Mouse (Mus musculus) limb, embryonic 12.5 days (tissue): Measurements from ENCODE around the gene Qrich2. TPM values are rescaled to one million over a fixed set of nuclear protein-coding genes. Genes with fewer than 3 reads are reported as not detected.

Experiments
- ATAC-seq: fragments of 200-750 bp; cut with Nextera tagmentation; 2 replicates; pipeline ENCODE4 v1.8.0; 2017; ENCODE audit warnings: low read depth, moderate TSS enrichment; ENCODE audit not compliant: insufficient number of reproducible peaks, insufficient read depth, low FRiP score, low TSS enrichment
- H3K27ac ChIP-seq: fragments of 300-500 bp; sonication (generic); 2 replicates; pipeline ENCODE4 v1.5.1; 2016; ENCODE audit warnings: mild to moderate bottlenecking, moderate library complexity
- H3K27me3 ChIP-seq: fragments of 300-500 bp; sonication (generic); 2 replicates; pipeline ENCODE4 v1.6.1; 2016; ENCODE audit warnings: mild to moderate bottlenecking, moderate library complexity
- H3K36me3 ChIP-seq: fragments of 300-500 bp; sonication (generic); 2 replicates; pipeline ENCODE4 v1.6.1; 2016; ENCODE audit warnings: mild to moderate bottlenecking, moderate library complexity
- H3K4me1 ChIP-seq: fragments of 300-500 bp; sonication (generic); replicated peaks from 2 replicates; pipeline ENCODE4 v1.6.1; 2016
- H3K4me2 ChIP-seq: fragments of 300-500 bp; sonication (generic); 2 replicates; pipeline ENCODE4 v1.6.1; 2016; ENCODE audit warnings: mild to moderate bottlenecking, moderate library complexity
- H3K4me3 ChIP-seq: fragments of 300-500 bp; sonication (generic); replicated peaks from 2 replicates; pipeline ENCODE4 v1.5.1; 2016; ENCODE audit warnings: mild to moderate bottlenecking
- H3K9ac ChIP-seq: fragments of 300-500 bp; sonication (generic); replicated peaks from 2 replicates; pipeline ENCODE4 v1.6.1; 2016; ENCODE audit warnings: mild to moderate bottlenecking, moderate library complexity
- H3K9me3 ChIP-seq: fragments of 300-500 bp; sonication (generic); 2 replicates; pipeline ENCODE4 v1.6.1; 2016; ENCODE audit warnings: mild to moderate bottlenecking, moderate library complexity
- WGBS: fragments of 180-500 bp; shearing (Covaris S2); methylation state at CpG from one replicate; pipeline ENCODE4 v1.1.7; 2016; 5-methylcytosine and 5-hydroxymethylcytosine counted together
- polyA plus RNA-seq: library from polyadenylated mRNA; unstranded; fragments of >200 nt; fragmentation: Nextera tagmentation; extraction: Ambion mirVana; gene quantifications from 2 replicates; pipeline ENCODE4 v1.2.1, GENCODE M21; 2016

Gene Qrich2
- polyA plus RNA-seq, 1 experiment from 2014 or later: 0.35 TPM

- Histone ChIP-seq H3K27me3 (no peaks in the 10 kb centered on the region), H3K9ac (no peak overlapping the region), H3K27ac (no peak overlapping the region), H3K4me3 (no peak overlapping the region), H3K9me3 (no peaks in the 10 kb centered on the region), H3K4me2 (no peak overlapping the region), H3K36me3 (peaks cover 28% of the 10 kb centered on the region), H3K4me1 (peaks cover 5% of the 10 kb centered on the region; the same call in 1 of the 2 replicates)
- no peak for ATAC-seq
- 96% methylated on average over 16 of the region's 16 CpGs for WGBS
Observed at GRCm38 (mm10) chr11:116406231-116406728, 59.8 kb downstream of the Qrich2 start.

DNA sequence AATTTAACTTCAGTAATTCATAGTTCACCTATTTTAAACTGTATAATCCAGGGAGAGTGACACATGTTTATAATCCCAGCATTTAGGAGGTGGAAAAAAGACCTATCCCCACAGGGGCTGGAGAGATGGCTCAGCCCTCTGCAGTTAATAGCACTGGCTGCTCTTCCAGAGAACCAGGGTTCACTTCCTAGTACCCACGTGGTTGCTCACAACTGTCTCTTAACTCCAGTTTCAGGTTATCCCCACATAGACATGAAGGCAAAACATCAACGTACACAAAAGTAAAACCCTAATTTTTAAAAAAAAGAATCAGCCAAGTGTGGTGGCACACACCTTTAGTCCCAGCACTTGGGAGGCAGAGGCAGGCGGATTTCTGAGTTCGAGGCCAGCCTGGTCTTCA is 60.4 kb downstream of the Qrich2 start:
- Histone ChIP-seq H3K9me3 (no peaks in the 10 kb centered on the region), H3K4me1 (0 out of 2 replicates have a peak, but pooled peaks cover 1% of the 10 kb centered on the region), H3K4me2 (no peak overlapping the region), H3K27me3 (no peaks in the 10 kb centered on the region), H3K36me3 (peaks cover 28% of the 10 kb centered on the region), H3K27ac (no peak overlapping the region), H3K4me3 (no peak overlapping the region), H3K9ac (no peak overlapping the region)
- WGBS: 84% methylated on average over 4 of the region's 4 CpGs
- no peak for ATAC-seq

- no peaks in the 10 kb centered on the region for H3K9me3 ChIP-seq
- H3K4me3 ChIP-seq: no peak overlapping the region
- H3K27ac ChIP-seq: no peak overlapping the region
- H3K36me3 ChIP-seq: peaks cover 25% of the 10 kb centered on the region
- no peak overlapping the region for H3K9ac ChIP-seq
- WGBS: 73% methylated on average over 4 of the region's 4 CpGs
- H3K4me2 ChIP-seq: no peak overlapping the region
- no peaks in the 10 kb centered on the region for H3K27me3 ChIP-seq
- ATAC-seq: no peak
- no peaks in the 10 kb centered on the region for H3K4me1 ChIP-seq
Observed at GRCm38 (mm10) chr11:116400560-116400959, 65.5 kb downstream of the Qrich2 start.

- Histone ChIP-seq H3K36me3 (peaks cover 22% of the 10 kb centered on the region), H3K9ac (no peak overlapping the region), H3K27me3 (no peaks in the 10 kb centered on the region), H3K4me1 (no peaks in the 10 kb centered on the region), H3K9me3 (no peaks in the 10 kb centered on the region), H3K4me3 (no peak overlapping the region), H3K4me2 (no peak overlapping the region), H3K27ac (peak overlapping the region; percentile 41; the same call in 1 of the 2 replicates)
- 89% methylated on average over 11 of the region's 11 CpGs for WGBS
- ATAC-seq: no peak
Observed at GRCm38 (mm10) chr11:116398348-116398677, 67.7 kb downstream of the Qrich2 start.

DNA sequence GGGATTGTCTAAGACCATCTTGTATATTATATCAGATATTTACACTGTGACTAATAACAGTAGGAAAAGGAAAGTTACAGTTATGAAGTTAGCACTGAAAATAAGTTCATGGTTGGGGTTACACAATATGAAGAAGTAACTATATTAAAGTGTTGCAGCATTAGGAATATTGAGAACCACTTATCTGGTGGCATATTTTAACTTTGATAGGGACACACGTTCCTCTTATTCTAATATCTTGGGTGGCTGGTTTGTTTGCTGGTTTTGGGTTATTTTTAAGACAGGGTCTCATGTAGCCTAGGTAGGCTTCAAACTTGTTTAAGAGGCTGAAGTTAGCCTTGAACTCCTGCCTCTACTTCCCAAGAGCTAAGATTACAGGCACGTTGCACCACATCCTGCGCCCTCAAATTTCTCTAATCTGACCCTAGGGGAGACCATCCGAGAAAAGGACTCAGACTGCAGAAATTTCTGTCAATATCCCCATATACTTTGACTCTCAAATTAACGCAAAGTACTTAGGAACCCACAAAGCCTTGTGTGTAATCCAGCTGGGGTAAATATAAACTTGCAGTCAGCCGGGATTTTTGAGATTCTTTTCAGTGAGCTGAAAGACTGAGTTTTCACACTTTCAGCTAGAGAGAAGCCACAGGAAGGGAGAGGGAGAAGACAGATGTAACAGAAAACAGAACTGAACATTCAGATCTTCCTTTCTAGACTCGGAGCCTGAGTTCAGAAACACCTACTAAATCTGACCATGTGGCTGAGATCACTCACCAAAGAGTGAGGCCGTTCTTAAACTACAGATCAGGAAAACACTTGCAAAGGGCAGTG is 68.3 kb downstream of the Qrich2 start:
- H3K4me2 ChIP-seq: no peak overlapping the region
- H3K9ac ChIP-seq: no peak overlapping the region
- H3K4me3 ChIP-seq: no peak overlapping the region
- no peaks in the 10 kb centered on the region for H3K4me1 ChIP-seq
- no peaks in the 10 kb centered on the region for H3K9me3 ChIP-seq
- peaks cover 17% of the 10 kb centered on the region for H3K36me3 ChIP-seq
- WGBS: 76% methylated on average over 8 of the region's 8 CpGs
- ATAC-seq: no peak
- H3K27ac ChIP-seq: peak overlapping the region; percentile 41; the same call in 1 of the 2 replicates
- no peaks in the 10 kb centered on the region for H3K27me3 ChIP-seq

DNA sequence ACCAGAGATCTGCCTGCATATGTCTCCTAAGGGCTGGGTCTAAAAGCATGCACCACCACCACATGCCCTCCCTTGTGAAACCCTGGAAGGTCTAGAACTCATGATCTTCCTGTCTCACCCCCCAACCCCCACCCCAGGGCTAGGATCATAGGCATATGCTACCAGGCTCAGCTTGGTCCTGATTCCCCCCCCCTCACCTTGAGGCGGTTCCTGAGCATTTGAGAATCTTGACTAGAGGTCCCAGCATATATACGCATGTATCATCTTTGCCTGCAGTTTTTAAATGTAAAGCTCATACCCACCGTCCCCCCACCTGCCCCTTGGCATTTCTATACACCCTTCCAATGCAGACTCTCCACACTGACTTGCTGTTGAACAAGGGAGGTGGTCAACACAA is 69.1 kb downstream of the Qrich2 start:
- Histone ChIP-seq H3K36me3 (peaks cover 17% of the 10 kb centered on the region), H3K9ac (no peak overlapping the region), H3K4me1 (no peaks in the 10 kb centered on the region), H3K9me3 (no peaks in the 10 kb centered on the region), H3K4me2 (no peak overlapping the region), H3K27ac (no peak overlapping the region), H3K27me3 (no peaks in the 10 kb centered on the region), H3K4me3 (no peak overlapping the region)
- WGBS: 93% methylated on average over 3 of the region's 3 CpGs
- ATAC-seq: no peak

GRCm38 (mm10) chr11:116396276-116396933 is 69.6 kb downstream of the Qrich2 start:
- Histone ChIP-seq H3K36me3 (peaks cover 17% of the 10 kb centered on the region), H3K9ac (no peak overlapping the region), H3K9me3 (no peaks in the 10 kb centered on the region), H3K4me1 (no peaks in the 10 kb centered on the region), H3K4me3 (no peak overlapping the region), H3K4me2 (no peak overlapping the region), H3K27ac (no peak overlapping the region), H3K27me3 (no peaks in the 10 kb centered on the region)
- ATAC-seq: no peak
- 90% methylated on average over 11 of the region's 11 CpGs for WGBS

GRCm38 (mm10) chr11:116394769-116395168 is 71.3 kb downstream of the Qrich2 start:
- no peaks in the 10 kb centered on the region for H3K9me3 ChIP-seq
- no peak overlapping the region for H3K27ac ChIP-seq
- 89% methylated on average over 4 of the region's 4 CpGs for WGBS
- no peaks in the 10 kb centered on the region for H3K4me1 ChIP-seq
- 0 out of 2 replicates have a peak overlapping the region, but pooled peaks have one; percentile 37 for H3K9ac ChIP-seq
- no peak overlapping the region for H3K4me3 ChIP-seq
- peaks cover 17% of the 10 kb centered on the region for H3K36me3 ChIP-seq
- no peak overlapping the region for H3K4me2 ChIP-seq
- no peak for ATAC-seq
- H3K27me3 ChIP-seq: no peaks in the 10 kb centered on the region

Other genes with a start within 250 kb of the Qrich2 start
- gene Evpl, start 228.2 kb downstream of the Qrich2 start, polyA plus RNA-seq: 2.4 and 3.3 TPM in 2 replicates
- 110 and 112 TPM in 2 replicates for gene Srp68, start 192.0 kb downstream of the Qrich2 start, polyA plus RNA-seq
- gene Galr2, start 185.3 kb downstream of the Qrich2 start, polyA plus RNA-seq: 0.20 TPM in 1 of 2 replicates, not detected in the other
- 77.6 and 82.8 TPM in 2 replicates for gene Exoc7, start 159.0 kb downstream of the Qrich2 start, polyA plus RNA-seq
- gene Foxj1, start 130.8 kb downstream of the Qrich2 start, polyA plus RNA-seq: 0.18 TPM in 2 replicates
- gene Rnf157, start 53.2 kb downstream of the Qrich2 start, polyA plus RNA-seq: 25.2 and 26.7 TPM in 2 replicates
- 36.6 and 48.4 TPM in 2 replicates for gene Ubald2, start 32.1 kb downstream of the Qrich2 start, polyA plus RNA-seq
- 186 and 199 TPM in 2 replicates for gene Prpsap1, start 28.0 kb upstream of the Qrich2 start, polyA plus RNA-seq
- gene Sphk1, start 64.7 kb upstream of the Qrich2 start, polyA plus RNA-seq: 1.4 and 1.8 TPM in 2 replicates
- gene Ube2o, start 115.2 kb upstream of the Qrich2 start, polyA plus RNA-seq: 14.8 and 21.7 TPM in 2 replicates
- not detected in 2 replicates for gene Aanat, start 120.2 kb upstream of the Qrich2 start, polyA plus RNA-seq
- 4.1 and 5.1 TPM in 2 replicates for gene Rhbdf2, start 160.8 kb upstream of the Qrich2 start, polyA plus RNA-seq
- gene Prcd, start 187.3 kb upstream of the Qrich2 start, polyA plus RNA-seq: 0.45 and 0.63 TPM in 2 replicates
- gene Cygb, start 188.1 kb upstream of the Qrich2 start, polyA plus RNA-seq: 3.1 and 3.6 TPM in 2 replicates